Mouse (Mus musculus): ENCODE data around the gene 1700011L22Rik. TPM values are rescaled to one million over a fixed set of nuclear protein-coding genes. Genes with fewer than 3 reads are reported as not detected.

1700011L22Rik gene
- not detected in 2 replicates for polyA plus RNA-seq (2014; fragmentation: Nextera tagmentation; extraction: Ambion mirVana)

DNA sequence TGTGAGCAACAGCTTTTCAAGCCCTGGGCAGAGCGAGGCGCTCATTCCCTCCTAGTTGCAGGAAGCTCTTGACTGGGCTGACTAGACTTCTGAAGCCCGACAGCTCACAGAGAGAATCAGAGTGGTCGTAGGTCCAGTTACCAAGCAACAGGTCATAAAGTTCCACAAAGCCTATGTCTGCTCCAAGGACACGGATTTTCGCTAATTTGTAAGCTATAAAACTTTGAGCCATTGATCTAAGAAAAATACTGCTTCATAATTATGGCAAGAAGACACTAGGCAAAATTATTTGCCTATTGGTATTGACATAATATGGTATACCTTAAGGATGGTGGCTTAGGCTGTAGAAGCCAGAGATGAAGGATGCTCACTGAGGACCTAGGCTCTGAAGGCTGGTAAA is at the start of gene 1700011L22Rik:
1700011L22Rik (minus strand) TSS at position 101 of the 400 bp plus-strand sequence.
- H3K36me3 ChIP-seq (ENCODE audit: control insufficient read depth, insufficient read depth, low read length): no peaks in the 10 kb centered on the region
- H3K4me3 ChIP-seq (ENCODE audit: low read depth, low read length): no peak within 1 kb of the TSS
- H3K27me3 ChIP-seq (ENCODE audit: control insufficient read depth, insufficient read depth, low read length): no peaks in the 10 kb centered on the region
- no peaks in the 10 kb centered on the region for H3K9me3 ChIP-seq (ENCODE audit: control insufficient read depth, low read depth, low read length)
- no peak for ATAC-seq (ENCODE audit: insufficient number of reproducible peaks, insufficient read depth, low FRiP score, low read depth)
- WGBS: 86% methylated on average over 6 of the region's 6 CpGs
- H3K9ac ChIP-seq (replicated peaks; ENCODE audit: low read depth, low read length): no peak within 1 kb of the TSS
- H3K4me2 ChIP-seq (replicated peaks; ENCODE audit: low read depth, low read length): no peak within 1 kb of the TSS
- no peak within 1 kb of the TSS for H3K27ac ChIP-seq (ENCODE audit: low read length)
- H3K4me1 ChIP-seq (ENCODE audit: control insufficient read depth, insufficient read depth, low read length): no peaks in the 10 kb centered on the region

DNA sequence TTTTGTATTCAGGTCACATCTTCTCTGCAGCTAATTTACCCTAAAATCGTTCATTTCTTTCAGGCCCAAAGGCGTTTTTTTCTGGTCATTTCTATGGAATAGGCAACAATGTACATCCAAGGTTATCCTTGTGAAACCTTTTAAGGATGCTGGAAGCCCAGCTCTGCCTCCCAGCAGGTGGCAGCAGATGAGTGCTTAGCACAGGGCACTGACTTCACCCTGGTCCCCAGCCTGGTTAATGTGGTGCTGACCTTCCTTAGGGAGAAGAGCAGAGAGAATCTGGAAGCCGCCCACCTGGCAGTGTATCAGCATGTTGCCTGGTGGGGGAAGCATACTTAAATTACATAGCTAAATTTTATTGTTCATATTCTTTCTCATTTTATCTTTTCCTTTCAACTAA is 49.4 kb upstream of the 1700011L22Rik start:
- Histone ChIP-seq H3K9me3 (ENCODE audit: control insufficient read depth, low read depth, low read length) (no peaks in the 10 kb centered on the region), H3K27me3 (ENCODE audit: control insufficient read depth, insufficient read depth, low read length) (no peaks in the 10 kb centered on the region), H3K4me2 (replicated peaks; ENCODE audit: low read depth, low read length) (no peak overlapping the region), H3K36me3 (ENCODE audit: control insufficient read depth, insufficient read depth, low read length) (no peaks in the 10 kb centered on the region), H3K27ac (ENCODE audit: low read length) (no peak overlapping the region), H3K9ac (replicated peaks; ENCODE audit: low read depth, low read length) (no peak overlapping the region), H3K4me1 (ENCODE audit: control insufficient read depth, insufficient read depth, low read length) (peaks cover 11% of the 10 kb centered on the region; the same call in 1 of the 2 replicates), H3K4me3 (ENCODE audit: low read depth, low read length) (no peak overlapping the region)
- no peak for ATAC-seq (ENCODE audit: insufficient number of reproducible peaks, insufficient read depth, low FRiP score, low read depth)
- 48% methylated on average over 3 of the region's 3 CpGs for WGBS

DNA sequence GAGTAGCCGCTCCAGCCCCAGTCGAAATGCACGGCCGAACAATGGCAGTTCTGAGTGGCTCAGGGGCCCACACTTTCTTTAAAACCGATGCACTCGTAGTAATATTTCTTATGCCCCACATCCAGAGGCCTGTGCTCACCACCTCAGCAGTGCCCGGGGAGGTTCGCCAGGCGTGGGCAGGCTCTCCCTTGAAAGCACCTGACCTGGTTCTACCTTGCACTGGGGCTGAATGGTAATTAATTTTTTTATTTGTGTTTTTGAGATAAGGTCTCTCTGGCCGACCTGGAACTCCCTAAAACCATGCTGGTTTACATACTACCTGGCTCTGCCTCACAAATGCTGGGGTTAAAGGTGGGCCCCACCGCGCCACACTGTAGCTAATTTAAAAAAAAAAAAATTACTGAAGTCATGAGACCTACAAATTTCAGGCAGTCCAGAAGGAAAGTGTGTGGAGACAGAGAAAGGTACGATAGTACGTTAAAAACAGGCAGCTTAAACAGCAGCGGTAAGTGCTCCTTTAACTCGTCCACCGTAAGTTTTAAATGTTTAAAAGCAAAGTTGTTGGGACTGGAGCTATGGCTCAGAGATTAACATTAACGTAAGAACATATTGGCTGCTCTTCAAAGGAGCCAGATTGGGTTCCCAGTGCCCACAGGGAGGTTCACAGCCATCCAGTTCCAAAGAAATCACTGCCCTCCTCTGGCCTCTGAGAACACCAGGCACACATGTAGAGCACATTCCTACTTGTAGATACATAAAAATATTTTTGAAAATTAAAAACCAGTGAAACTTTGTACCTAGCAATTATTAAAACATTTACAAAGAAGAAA is 47.1 kb upstream of the 1700011L22Rik start:
- Histone ChIP-seq H3K27me3 (ENCODE audit: control insufficient read depth, insufficient read depth, low read length) (no peaks in the 10 kb centered on the region), H3K27ac (ENCODE audit: low read length) (peak overlapping the region; percentile 98), H3K36me3 (ENCODE audit: control insufficient read depth, insufficient read depth, low read length) (no peaks in the 10 kb centered on the region), H3K4me3 (ENCODE audit: low read depth, low read length) (peak overlapping the region; percentile 59), H3K4me2 (replicated peaks; ENCODE audit: low read depth, low read length) (peak overlapping the region; percentile 67), H3K4me1 (ENCODE audit: control insufficient read depth, insufficient read depth, low read length) (peaks cover 13% of the 10 kb centered on the region; the same call in 1 of the 2 replicates), H3K9ac (replicated peaks; ENCODE audit: low read depth, low read length) (peak overlapping the region; percentile 64), H3K9me3 (ENCODE audit: control insufficient read depth, low read depth, low read length) (no peaks in the 10 kb centered on the region)
- WGBS: 9% methylated on average over 18 of the region's 18 CpGs
- no peak; the same call in 1 of the 2 replicates for ATAC-seq (ENCODE audit: insufficient number of reproducible peaks, insufficient read depth, low FRiP score, low read depth)

DNA sequence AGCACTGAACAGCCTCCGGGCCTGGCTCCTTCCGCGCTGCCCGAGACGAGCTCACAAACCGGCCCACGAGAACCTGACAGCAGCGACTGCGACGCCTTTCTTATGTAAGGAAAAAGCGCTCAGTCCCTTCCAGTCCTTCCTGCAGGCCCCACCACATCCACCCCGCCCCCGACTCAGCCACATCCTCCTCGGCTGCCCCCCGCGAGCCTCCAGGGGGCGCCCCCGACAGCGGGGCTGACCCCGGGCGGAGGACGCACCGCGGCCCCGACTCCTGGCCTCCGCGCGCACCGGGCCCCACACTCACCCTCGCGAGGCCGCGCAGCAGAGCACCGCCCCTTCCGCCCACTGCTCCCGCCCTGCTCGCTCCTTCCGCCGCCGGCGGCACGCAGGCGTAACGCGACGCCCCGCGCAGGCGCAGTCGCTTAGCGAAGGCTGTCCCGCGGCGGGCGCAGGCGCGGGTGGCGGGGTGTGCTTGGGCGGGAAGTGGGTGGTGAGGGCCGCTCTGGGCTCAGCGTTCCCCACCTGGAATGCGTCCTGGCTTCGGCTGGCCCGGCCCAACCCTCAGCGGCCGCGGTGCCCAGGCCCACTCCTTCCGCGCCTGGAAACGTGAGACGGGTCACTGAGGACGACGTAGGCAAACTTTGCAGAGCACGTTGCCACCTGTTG is 46.4 kb upstream of the 1700011L22Rik start, which contains the start of gene Mmaa:
Mmaa (minus strand) TSS at position 328 of the 666 bp plus-strand sequence.
- ATAC-seq (ENCODE audit: insufficient number of reproducible peaks, insufficient read depth, low FRiP score, low read depth): peak; percentile 97
- under 1% methylated on average over 66 of the region's 74 CpGs for WGBS

DNA sequence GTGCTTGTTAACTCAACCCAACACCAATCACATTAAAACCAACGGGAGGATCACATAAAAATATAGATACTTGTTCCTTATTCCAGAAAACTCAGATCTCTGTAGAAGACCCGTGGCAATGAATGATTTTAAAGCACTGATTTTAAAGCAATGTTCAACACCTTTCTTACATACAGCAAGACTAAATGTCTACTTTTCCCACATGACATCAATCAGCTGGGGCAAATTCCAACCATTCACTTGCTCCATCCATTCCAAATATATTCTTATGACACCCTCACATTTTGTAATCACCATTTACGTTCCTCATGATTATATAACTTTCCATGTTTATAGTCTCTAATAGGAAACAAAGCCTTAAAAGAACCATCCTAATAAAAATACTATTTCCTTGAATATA is 45.5 kb upstream of the 1700011L22Rik start:
- 46% methylated on average over 3 of the region's 3 CpGs for WGBS
- Histone ChIP-seq H3K4me1 (ENCODE audit: control insufficient read depth, insufficient read depth, low read length) (peaks cover 13% of the 10 kb centered on the region; the same call in 1 of the 2 replicates), H3K27ac (ENCODE audit: low read length) (peak overlapping the region; percentile 98; the same call in 1 of the 2 replicates), H3K36me3 (ENCODE audit: control insufficient read depth, insufficient read depth, low read length) (no peaks in the 10 kb centered on the region), H3K27me3 (ENCODE audit: control insufficient read depth, insufficient read depth, low read length) (no peaks in the 10 kb centered on the region), H3K9me3 (ENCODE audit: control insufficient read depth, low read depth, low read length) (no peaks in the 10 kb centered on the region), H3K9ac (replicated peaks; ENCODE audit: low read depth, low read length) (peak overlapping the region; percentile 65; the same call in 1 of the 2 replicates), H3K4me2 (replicated peaks; ENCODE audit: low read depth, low read length) (peak overlapping the region; percentile 67), H3K4me3 (ENCODE audit: low read depth, low read length) (peak overlapping the region; percentile 59)
- ATAC-seq (ENCODE audit: insufficient number of reproducible peaks, insufficient read depth, low FRiP score, low read depth): no peak

More for the DNA sequence above, 46.4 kb upstream of the 1700011L22Rik start, which contains the start of gene Mmaa:
- Histone ChIP-seq H3K4me1 (ENCODE audit: control insufficient read depth, insufficient read depth, low read length) (peaks cover 13% of the 10 kb centered on the region; the same call in 1 of the 2 replicates), H3K27ac (ENCODE audit: low read length) (peak within 1 kb of the TSS; percentile 98), H3K4me3 (ENCODE audit: low read depth, low read length) (peak within 1 kb of the TSS; percentile 59), H3K36me3 (ENCODE audit: control insufficient read depth, insufficient read depth, low read length) (no peaks in the 10 kb centered on the region), H3K9me3 (ENCODE audit: control insufficient read depth, low read depth, low read length) (no peaks in the 10 kb centered on the region), H3K4me2 (replicated peaks; ENCODE audit: low read depth, low read length) (peak within 1 kb of the TSS; percentile 67), H3K9ac (replicated peaks; ENCODE audit: low read depth, low read length) (peak within 1 kb of the TSS; percentile 65), H3K27me3 (ENCODE audit: control insufficient read depth, insufficient read depth, low read length) (no peaks in the 10 kb centered on the region)

DNA sequence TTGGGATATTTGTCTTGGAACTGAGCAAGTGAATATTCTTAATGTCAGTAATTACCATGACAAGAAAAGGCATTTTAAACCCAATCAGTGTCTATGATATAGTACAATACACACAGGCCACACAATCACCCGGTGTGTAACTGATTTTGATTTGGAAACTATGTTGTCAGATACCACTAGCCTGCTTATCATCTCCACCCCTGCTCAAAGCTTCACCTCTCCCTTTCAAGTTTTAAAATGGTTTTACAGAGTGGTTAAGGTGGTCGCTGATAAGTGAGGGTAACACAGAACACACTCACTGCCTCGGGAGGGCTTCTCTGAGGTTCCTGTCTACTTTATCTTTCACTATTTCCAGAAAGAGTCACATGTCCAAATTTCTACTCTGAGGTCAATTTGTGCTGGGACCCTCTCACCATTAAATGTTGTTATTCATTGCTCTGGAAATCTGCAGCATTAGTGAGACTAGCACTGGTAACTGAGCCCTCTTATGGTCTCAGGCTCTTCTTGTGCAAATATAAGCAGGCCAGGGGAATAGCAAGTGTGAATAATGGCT is 44.4 kb upstream of the 1700011L22Rik start:
- H3K36me3 ChIP-seq (ENCODE audit: control insufficient read depth, insufficient read depth, low read length): no peaks in the 10 kb centered on the region
- H3K4me2 ChIP-seq (replicated peaks; ENCODE audit: low read depth, low read length): peak overlapping the region; percentile 67
- H3K27me3 ChIP-seq (ENCODE audit: control insufficient read depth, insufficient read depth, low read length): no peaks in the 10 kb centered on the region
- peaks cover 13% of the 10 kb centered on the region; the same call in 1 of the 2 replicates for H3K4me1 ChIP-seq (ENCODE audit: control insufficient read depth, insufficient read depth, low read length)
- no peak for ATAC-seq (ENCODE audit: insufficient number of reproducible peaks, insufficient read depth, low FRiP score, low read depth)
- 63% methylated on average over 3 of the region's 3 CpGs for WGBS
- H3K9me3 ChIP-seq (ENCODE audit: control insufficient read depth, low read depth, low read length): no peaks in the 10 kb centered on the region
- no peak overlapping the region for H3K27ac ChIP-seq (ENCODE audit: low read length)
- H3K9ac ChIP-seq (replicated peaks; ENCODE audit: low read depth, low read length): no peak overlapping the region
- H3K4me3 ChIP-seq (ENCODE audit: low read depth, low read length): no peak overlapping the region

DNA sequence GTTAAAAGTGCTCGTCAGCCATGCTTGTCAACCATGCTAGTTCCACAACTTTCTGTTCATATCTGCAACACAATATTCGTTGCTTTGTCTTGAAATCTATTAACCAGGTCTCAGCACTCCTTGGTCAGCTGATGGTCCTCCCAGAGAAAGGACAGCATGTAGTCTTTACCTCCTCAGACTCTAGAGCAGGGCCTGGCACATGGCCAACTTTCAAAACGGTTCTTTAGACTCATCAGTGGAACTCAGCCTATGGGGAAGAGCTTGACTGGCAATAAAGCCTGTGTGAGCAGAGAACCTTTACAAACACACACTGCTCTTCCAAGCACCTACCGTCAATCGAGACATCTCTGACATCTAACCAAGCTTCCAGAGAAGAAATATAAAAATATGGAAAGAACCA is 41.2 kb upstream of the 1700011L22Rik start:
- no peak overlapping the region for H3K4me3 ChIP-seq (ENCODE audit: low read depth, low read length)
- H3K27ac ChIP-seq (ENCODE audit: low read length): no peak overlapping the region
- 74% methylated on average over 5 of the region's 5 CpGs for WGBS
- peaks cover 13% of the 10 kb centered on the region; the same call in 1 of the 2 replicates for H3K4me1 ChIP-seq (ENCODE audit: control insufficient read depth, insufficient read depth, low read length)
- H3K9ac ChIP-seq (replicated peaks; ENCODE audit: low read depth, low read length): no peak overlapping the region
- H3K27me3 ChIP-seq (ENCODE audit: control insufficient read depth, insufficient read depth, low read length): no peaks in the 10 kb centered on the region
- no peaks in the 10 kb centered on the region for H3K9me3 ChIP-seq (ENCODE audit: control insufficient read depth, low read depth, low read length)
- no peaks in the 10 kb centered on the region for H3K36me3 ChIP-seq (ENCODE audit: control insufficient read depth, insufficient read depth, low read length)
- no peak for ATAC-seq (ENCODE audit: insufficient number of reproducible peaks, insufficient read depth, low FRiP score, low read depth)
- no peak overlapping the region for H3K4me2 ChIP-seq (replicated peaks; ENCODE audit: low read depth, low read length)

DNA sequence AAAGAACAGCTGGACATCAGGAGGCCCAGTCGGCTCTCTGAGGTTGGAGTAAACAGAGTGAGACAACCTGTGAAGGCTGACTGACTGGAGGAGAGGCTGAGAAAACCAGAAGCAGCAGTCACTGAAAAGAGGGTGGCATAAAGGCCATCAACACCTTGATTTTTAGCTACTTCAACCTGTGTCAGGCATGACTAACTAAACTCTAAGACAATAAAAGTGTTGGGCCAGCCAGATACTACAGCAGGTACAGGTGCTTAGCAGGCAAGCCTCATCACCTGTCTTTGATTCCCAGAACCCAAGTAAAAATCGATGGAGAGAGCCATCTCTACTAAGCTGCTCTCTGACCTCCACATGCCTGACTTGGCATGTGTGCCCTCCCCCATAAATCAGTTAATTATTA is 40.3 kb upstream of the 1700011L22Rik start:
- Histone ChIP-seq H3K36me3 (ENCODE audit: control insufficient read depth, insufficient read depth, low read length) (no peaks in the 10 kb centered on the region; the same call in 1 of the 2 replicates), H3K4me1 (ENCODE audit: control insufficient read depth, insufficient read depth, low read length) (peaks cover 11% of the 10 kb centered on the region; the same call in 1 of the 2 replicates), H3K27me3 (ENCODE audit: control insufficient read depth, insufficient read depth, low read length) (no peaks in the 10 kb centered on the region), H3K9me3 (ENCODE audit: control insufficient read depth, low read depth, low read length) (no peaks in the 10 kb centered on the region), H3K4me3 (ENCODE audit: low read depth, low read length) (no peak overlapping the region), H3K9ac (replicated peaks; ENCODE audit: low read depth, low read length) (no peak overlapping the region), H3K27ac (ENCODE audit: low read length) (no peak overlapping the region), H3K4me2 (replicated peaks; ENCODE audit: low read depth, low read length) (no peak overlapping the region)
- no peak for ATAC-seq (ENCODE audit: insufficient number of reproducible peaks, insufficient read depth, low FRiP score, low read depth)
- 51% methylated on average over 2 of the region's 2 CpGs for WGBS
